Mouse (Mus musculus) erythroid progenitor cell, adult 5-6 weeks (primary cell): ENCODE results near the gene Gm44511. TPM values are rescaled to one million over a fixed set of nuclear protein-coding genes. Genes with fewer than 3 reads are reported as not detected.

Experiments used
- ATAC-seq: replicated peaks from 2 replicates; pipeline ENCODE4 v1.8.0; 2016; ENCODE audit warnings: moderate number of reproducible peaks, mild to moderate bottlenecking, moderate TSS enrichment, inconsistent platforms; ENCODE audit not compliant: poor library complexity, low FRiP score, severe bottlenecking
- total RNA-seq, 2 experiments: library from RNA; stranded (forward) in 1 of 2; stranded (reverse) in 1 of 2; fragments of 150-400 nt in 1 of 2; fragments of 186-747, 209-891 nt in 1 of 2; gene quantifications; 2 replicates each; pipeline versions ENCODE4 v1.2.3 to v1.2.4; 2015 to 2017; ENCODE audit warnings: low replicate concordance in 2 of 2

Gm44511 gene
- not detected in 2 replicates for total RNA-seq (2015; ENCODE audit: low replicate concordance)
- not detected in 2 replicates for total RNA-seq (2017; ENCODE audit: low replicate concordance)

DNA sequence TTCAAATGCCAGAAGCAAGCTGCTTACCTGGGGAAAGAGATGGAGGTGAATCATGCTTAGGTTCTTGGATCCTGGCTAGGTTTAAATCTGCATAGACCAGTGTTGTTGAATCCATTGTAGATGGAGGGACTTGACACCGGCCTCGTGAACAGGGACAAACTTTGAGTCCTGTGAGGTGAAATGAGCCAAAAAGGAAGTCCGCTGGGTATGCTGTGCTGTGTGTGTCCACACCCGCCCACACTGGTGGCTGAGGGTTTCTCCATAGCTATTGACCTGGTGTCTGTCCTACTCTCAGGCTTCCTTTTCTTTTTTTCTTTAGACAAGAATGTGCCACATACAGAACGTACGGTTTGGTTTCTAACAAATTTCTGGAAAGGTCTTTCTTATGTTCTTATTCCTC lies at the start of gene Gm44511, which contains the start of gene Klrb1b:
TSS of gene Gm44511 (minus strand) at position 184 of the 400 bp plus-strand sequence.
TSS of gene Klrb1b (minus strand) at position 200 of the 400 bp plus-strand sequence.
- no peak for ATAC-seq

DNA sequence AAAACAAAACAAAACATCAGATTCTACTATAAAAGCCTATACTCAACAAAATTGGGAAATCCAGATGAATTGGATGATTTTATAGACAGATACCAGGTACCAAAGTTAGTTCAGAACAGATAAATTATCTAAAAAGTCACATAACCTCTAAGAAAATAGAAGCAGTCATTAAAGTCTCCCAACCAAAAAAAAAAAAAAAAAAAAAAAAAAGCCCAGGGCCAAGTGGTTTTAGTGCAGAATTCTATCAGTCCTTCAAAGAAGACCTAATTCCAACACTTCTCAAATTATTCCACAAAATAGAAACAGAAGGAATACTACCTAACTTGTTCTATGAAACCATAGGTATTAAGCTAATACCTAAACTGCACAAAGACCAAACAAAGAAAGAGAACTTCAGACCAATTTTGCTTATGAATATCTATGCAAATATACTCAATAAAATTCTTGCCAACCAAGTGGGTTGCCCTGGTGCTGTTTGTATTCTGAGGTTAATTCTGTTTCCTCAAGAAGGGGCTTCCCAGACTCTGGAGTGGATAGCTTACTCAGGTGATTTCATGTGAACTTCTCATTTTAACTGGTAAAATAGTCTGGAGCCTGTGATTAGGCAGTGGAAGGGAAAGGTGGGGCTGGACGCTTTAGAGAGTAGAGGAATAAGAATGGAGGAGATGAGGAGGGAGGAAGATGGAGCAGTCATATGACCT lies 45.9 kb upstream of the Gm44511 start:
- no peak for ATAC-seq

DNA sequence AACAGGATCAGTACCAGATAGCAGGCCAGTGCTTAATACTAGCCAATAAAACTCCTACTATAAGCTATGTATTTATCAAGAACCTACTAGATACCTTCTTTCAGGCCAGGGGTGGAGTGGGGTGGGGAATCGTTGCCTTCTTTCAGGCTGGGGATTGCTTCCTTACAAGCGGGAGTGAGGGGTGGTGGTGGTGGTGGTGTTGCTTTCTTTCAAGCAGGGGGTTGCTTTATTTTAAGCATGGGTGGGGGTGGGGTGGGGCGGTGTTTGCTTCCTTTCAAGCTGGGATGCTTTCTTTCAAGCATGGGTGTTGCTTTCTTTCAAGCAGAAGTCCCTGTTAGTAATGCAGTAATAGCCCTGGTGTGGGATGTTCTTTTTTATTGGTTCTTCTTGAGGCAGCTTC lies 42.7 kb upstream of the Gm44511 start:
- no peak for ATAC-seq

DNA sequence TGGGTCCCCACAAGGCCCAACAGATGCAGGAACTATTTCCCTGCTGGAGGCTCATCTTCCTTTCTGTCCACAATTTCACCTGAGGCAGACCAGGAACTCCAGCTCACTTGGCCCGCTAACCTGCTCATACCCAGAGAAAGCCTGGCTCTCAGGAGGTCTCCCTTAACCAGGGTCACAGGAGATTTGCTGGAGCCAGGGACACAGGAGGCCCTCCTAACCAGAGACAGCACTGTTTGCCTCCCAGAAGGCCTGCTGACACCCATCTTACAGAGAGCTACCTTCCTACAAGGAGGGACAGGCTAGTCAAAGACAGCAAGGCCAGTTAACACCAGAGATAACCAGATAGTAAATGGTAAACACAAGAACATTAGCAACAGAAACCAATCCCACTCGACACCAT lies 31.9 kb upstream of the Gm44511 start:
- no peak for ATAC-seq

DNA sequence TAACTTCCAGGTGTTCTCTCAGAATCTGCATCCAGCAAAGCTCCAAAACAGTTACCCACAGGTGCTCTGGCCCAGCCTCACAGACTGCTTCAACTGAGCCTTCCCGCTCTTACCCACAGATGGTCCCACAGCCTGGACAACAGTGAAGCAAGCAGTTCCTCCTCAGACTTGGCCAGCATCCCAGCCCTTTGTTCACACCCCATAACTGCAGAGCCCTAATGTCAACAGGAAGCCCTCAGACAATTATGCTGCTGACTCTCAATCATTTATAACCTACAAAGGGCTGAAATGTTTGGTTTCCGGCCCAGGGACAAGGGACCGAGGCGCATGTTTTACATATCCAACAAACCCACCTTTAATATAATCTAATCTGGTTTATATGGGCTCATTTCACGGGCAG lies 30.1 kb upstream of the Gm44511 start:
- ATAC-seq: no peak

DNA sequence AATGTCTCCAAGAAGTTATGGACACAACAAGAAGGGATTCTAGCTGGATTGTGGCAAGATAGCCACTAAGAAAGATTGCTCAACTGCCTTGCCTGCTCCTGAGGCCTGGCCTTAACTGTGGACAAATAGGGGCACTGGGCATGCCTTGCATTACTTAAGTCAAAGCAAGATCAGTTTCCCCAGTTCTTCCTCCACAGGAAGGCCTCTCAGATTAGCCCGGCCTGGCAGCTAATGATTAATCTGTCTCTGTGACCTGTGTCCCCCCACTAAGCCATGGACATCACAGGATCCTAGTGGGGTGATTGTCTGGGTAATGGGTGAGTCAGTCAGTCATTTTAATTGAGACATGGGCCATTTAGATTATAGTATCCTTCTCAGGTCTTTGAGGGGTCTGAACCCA lies 29.4 kb upstream of the Gm44511 start:
- ATAC-seq: no peak

DNA sequence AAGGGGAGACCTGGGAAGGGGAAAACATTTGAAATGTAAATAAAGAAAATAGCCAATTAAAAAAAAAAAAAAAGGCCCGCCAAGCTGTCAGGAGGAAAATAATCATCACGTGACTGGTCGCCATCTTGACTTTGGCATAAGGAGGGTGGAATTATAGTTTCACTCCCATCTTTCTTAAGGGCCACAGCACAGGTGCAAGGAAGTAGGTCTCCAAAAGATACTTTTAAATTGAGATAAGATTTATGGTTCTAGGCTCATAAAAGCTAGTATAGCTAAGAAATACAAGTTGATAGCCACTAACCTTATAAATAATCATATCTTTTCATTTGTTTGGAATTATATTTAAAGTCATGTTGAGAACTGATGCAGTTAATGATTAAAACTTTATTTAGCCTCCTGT lies 28.8 kb upstream of the Gm44511 start:
- no peak for ATAC-seq

DNA sequence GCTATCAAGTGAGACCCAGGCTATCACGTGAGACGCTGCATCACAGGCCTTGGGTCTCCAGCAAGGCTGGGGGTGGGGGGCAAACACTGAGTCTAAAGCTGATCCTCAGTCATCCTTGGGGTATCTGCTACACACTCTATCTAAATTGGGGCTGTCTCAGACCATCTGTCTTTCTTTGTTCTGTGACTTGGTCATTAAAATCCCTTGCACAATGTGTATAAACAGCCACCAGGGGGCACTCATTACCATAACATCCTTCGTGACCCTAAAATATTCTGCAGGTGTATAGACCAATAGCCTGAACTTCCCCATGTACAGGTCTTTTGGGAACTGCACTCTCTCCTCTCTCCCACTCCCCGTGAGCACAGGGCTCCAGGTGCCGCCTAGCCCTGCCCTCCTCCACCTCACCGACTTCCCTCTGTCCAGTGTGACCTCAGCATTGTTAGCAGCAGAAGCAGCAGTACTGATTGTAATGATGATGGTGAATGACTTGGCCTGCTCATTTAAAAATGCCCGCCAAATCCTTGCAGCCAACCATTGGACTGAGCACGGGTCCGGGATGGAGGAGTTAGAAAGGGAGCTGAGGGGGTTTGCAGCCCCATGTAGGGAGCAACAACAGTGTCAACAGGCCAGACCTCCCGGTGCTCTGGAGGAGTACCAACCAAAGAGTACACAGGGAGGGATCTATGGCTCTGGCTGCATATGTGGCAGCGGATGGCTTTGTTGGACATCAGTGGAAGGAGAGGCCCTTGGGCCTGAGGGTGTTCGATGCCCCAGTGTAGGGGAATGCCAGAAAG lies 28.1 kb upstream of the Gm44511 start:
- peak; percentile 66; the same call in 1 of the 2 replicates for ATAC-seq

DNA sequence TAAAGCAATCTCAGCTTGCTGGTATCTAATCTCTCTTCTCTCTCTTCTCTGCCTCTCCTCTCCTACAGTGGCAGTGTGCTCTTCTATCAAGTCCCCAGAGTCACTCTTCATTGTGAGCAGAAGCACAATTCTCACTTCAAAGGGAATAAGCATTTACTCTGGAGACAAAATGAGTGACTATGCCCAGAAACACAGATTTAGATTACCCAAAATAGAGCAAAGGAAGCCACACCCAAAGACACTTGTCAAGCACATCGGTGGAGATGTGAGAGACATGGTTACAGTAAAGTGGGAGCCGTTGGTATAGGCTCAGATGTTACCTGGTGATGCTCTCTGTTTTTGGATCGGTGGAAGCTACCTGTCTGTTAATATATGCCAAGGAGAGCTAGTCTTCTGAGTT lies 26.7 kb upstream of the Gm44511 start:
- ATAC-seq: no peak

DNA sequence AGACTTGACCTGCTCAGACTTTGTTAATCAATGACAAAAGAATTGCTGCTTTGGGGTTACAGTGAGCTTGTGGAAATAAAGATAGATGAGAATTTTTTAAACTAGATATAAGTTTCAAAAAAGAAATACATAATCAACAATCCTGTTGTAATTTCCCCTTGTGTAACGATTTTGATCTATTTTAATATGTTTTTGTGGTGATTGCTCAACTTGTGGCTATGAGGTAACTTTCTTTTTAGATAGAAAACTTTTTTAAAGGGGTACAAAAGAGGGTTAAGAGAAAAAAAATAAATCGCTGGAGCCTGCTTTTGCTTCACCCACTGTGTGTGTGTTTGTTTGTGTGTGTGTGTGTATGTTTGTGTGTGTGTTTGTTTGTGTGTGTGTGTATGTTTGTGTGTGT lies 25.0 kb upstream of the Gm44511 start:
- ATAC-seq: no peak

DNA sequence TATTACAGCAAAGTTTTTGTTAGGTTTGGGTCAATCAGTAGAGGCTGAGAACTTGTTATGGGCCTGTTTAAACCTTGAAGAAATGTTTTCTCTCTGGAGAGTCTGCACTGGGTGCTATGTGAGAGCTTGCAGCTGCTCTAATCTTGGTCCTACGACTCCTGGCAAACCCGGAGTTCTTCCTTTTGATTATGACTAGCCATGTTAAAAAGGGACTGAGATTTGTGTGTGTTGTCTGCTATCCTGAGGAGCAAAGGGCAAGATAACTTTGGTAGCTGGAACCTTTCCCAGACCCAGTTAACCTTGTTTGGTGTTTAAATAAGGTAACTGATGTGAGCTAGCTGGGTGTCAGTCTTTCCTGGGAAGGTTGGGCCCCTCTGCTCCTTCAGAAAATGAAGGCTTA lies 24.6 kb upstream of the Gm44511 start:
- ATAC-seq: no peak

DNA sequence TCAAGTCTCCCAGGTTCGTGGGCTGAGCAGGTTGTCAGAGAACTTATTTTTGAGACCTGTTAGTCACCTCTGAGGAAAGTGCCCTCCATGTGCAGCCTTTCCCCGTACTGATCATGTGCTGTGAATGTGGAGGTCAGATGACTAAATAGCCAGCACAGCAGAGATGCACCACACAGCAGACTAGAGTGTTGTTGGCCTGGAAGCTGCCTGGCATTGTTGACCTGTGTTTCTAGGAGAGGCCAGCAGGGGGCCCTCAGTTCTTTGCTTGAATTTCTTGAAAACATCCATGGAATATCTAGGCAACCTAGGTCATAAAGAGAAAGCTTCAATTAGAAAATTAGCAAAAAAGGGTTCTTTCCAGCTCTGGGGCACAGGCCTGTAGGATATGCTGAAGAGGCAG lies 23.8 kb upstream of the Gm44511 start:
- ATAC-seq: no peak

DNA sequence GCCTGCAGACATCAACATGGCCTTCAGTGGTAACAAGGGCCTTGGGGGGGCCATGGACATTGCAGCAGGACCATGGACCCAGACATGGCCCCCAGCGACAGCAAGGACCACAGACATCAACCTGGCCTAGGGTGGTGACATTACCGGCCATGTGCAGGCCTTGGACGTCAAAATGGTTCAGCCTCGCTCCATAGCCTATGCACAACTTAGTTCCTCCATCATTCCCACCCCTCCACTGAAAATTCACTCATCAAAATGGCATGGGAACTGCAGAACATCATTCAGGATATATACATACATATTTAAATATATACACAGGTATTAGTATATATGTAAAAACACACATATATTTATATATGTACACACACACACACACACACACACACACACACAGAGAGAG lies 21.3 kb upstream of the Gm44511 start:
- ATAC-seq: no peak

DNA sequence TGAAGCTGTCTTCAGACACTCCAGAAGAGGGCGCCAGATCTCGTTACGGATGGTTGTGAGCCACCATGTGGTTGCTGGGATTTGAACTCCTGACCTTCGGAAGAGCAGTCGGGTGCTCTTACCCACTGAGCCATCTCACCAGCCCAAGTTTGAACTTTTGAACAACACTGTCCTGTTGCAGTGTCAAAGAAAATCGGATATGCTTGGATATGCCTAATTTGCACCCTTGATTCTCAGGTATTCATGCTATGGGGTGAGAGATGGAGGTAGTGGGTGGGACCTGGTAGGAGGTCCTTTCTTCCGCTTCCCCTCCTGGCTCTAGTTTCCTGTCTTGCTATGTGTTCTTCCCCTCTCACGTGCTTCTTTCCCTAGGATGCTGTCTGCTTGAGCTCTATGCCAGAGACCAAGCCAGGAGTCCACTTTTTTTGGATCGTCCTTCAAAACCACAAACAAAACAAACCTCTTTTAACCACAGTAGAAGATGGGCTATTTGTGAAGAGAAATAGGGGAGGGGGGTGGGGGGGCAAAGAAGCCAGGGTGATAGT lies 20.0 kb upstream of the Gm44511 start:
- ATAC-seq: no peak

DNA sequence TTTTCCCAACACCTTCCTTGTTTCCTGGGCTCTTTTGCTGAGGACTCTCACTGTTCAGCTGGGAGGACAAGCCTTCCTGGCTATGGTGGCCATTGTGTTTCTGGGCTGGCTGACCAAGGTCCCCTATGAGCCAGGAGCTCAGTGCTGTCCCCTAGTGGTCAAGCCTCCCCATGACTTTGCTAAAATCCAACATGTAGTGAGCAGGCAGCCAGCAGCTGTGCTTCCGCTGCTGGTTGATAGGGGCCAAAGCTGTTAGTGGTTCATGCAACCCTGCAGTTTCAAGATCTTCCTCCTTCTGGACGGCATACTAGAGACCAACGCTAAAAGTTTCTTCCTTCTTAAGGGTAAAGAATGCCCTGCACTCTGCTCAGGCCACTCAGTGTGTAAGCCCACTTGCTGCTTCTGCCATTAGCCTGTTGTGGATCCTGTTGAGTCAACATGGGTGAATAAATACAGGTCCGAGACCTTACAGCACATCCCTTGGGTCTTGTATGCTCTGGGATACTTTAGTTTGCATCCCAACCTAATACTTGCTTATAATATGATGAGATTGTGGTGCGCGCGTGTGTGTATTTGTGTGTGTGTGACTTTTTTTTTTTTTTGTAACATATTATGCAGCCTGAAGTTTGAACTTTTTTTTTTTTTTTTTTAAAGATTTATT lies 19.3 kb upstream of the Gm44511 start:
- peak; percentile 53 for ATAC-seq

DNA sequence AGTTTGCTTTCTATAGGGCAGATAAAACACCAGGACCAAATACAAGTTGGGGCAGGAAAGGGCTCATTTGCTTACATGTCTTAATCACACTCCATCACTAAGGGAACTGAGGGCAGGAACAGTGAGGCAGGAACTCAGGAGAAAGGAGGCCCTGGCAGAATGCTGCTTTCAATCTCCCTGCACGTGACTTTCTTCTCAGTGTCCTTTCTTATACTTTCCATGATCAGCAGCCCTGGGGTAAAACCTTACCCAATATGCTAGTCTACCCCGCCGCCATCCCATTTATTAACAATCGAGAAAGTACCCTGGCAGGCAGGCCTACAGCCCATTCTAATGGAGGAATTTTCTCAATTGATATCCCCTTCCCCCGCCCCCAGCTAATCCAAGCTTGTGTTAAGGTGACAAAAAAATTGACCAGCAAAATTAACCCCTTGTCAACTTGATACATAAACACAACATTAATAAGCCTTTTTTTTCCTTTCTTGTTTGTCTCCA lies 18.5 kb upstream of the Gm44511 start:
- no peak for ATAC-seq

DNA sequence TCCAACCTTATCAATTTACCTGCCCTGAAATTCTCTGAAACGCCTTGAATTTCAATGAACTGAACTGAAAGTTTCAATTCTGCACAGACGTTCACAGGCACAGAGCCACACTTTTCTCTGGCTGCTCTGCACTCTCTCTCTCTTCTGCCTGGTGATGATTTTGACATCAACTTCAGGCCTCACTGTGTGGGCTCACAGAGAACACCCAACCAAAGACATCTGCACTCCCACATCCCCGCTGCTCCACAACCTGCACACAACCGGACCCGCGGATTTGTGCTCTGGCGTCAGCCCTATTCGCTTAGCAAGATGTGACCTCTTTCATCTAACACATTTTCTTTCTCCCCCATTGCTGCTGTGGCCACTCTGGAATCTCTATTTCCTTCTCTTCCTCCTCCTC lies 18.0 kb upstream of the Gm44511 start:
- ATAC-seq: no peak

DNA sequence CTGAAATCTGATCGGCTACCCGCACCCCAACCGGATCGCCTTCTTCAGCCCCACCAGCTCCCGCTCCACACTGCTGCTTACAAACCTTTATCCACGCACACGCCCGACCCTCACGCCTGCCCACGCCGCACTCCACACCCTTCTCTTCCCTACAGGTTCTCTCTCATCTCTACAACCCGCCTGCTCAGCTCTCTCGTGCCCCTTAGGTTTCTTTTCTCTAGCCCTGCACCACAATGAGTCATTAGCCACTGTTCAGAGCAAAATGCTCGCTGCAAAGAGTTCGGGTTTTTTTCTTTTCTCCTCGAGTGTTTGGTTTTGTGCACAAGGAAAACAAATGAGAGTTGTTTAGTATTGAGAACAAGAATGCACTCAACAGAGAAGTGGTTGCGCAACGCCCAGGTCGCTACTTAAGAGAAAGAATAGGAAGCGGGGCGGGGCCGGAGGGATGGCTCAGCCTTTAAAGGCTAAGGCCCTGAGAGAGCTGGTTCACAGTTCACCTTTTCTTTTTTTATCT lies 17.4 kb upstream of the Gm44511 start:
- no peak for ATAC-seq

DNA sequence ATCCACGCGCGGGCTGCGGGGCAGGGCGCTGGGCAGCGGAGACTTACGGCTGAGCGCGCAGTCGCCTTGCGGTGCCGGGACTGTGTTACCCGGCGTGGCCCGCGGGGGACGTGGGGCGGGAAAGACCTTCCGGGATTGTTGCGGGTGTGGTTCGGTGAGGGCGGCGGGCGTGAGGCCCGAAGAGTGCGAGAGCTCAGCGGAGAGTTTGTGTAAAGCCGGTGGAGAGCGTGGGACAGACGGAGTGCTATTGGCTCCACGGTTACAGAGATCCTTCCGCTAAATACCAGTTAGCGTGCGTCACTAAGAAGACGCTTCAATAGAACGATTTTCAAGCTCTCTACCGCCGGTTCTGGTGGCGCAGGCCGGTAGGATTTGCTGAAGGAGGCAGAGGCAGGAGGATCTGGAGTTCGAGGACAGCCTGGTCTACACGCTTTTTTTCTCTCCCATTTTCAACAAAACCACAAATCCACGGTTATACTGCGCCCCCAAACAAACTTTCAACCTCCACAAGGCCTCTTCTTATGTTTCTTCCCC lies 16.9 kb upstream of the Gm44511 start:
- peak; percentile 57 for ATAC-seq
